Mouse (Mus musculus): ENCODE results near the gene Ifit1bl2. TPM values are rescaled to one million over a fixed set of nuclear protein-coding genes. Genes with fewer than 3 reads are reported as not detected.
"Not testable (repeated sequence)": the region's sequence is repeated elsewhere in the genome, so short reads cannot be mapped to it uniquely, and the experiment has no call there.

The Ifit1bl2 gene
- polyA plus RNA-seq, 1 experiment = 0.30 TPM

- H3K4me3 ChIP-seq (replicated peaks; ENCODE audit: extremely low read depth, low read depth, low read length) = no peak overlapping the region
- TF ChIP-seq CTCF (IDR thresholded peaks at IDR 0.05; ENCODE audit: insufficient read depth, low read length) (no peak), POLR2A (IDR thresholded peaks at IDR 0.05; ENCODE audit: borderline replicate concordance, extremely low read depth, low read depth, low read length) (no peak)
- no peak for DNase-seq
- 94% methylated on average over 6 of the region's 6 CpGs for WGBS
- no peaks in the 10 kb centered on the region for H3K4me1 ChIP-seq (ENCODE audit: control insufficient read depth, insufficient read depth, low read length)
Measured at GRCm38 (mm10) chr19:34623781-34624180, 16.8 kb downstream of the Ifit1bl2 start.

GRCm38 (mm10) chr19:34620871-34621270 lies 19.7 kb downstream of the Ifit1bl2 start:
- H3K4me3 ChIP-seq (replicated peaks; ENCODE audit: extremely low read depth, low read depth, low read length) = no peak overlapping the region
- TF ChIP-seq POLR2A (IDR thresholded peaks at IDR 0.05; ENCODE audit: borderline replicate concordance, extremely low read depth, low read depth, low read length) (no peak), CTCF (IDR thresholded peaks at IDR 0.05; ENCODE audit: insufficient read depth, low read length) (no peak)
- no peaks in the 10 kb centered on the region for H3K4me1 ChIP-seq (ENCODE audit: control insufficient read depth, insufficient read depth, low read length)
- DNase-seq = no peak
- WGBS = 86% methylated on average over 5 of the region's 5 CpGs

GRCm38 (mm10) chr19:34612243-34613001 lies 28.1 kb downstream of the Ifit1bl2 start:
- not testable (repeated sequence) for H3K4me1 ChIP-seq (ENCODE audit: control insufficient read depth, insufficient read depth, low read length); H3K4me3 ChIP-seq (replicated peaks; ENCODE audit: extremely low read depth, low read depth, low read length); DNase-seq
- 60% methylated on average over 6 of the region's 11 CpGs for WGBS

GRCm38 (mm10) chr19:34610118-34610517 lies 30.4 kb downstream of the Ifit1bl2 start:
- not testable (repeated sequence) for H3K4me1 ChIP-seq (ENCODE audit: control insufficient read depth, insufficient read depth, low read length); DNase-seq; H3K4me3 ChIP-seq (replicated peaks; ENCODE audit: extremely low read depth, low read depth, low read length)
- 69% methylated on average over 3 of the region's 3 CpGs for WGBS

- not testable (repeated sequence) for H3K4me1 ChIP-seq (ENCODE audit: control insufficient read depth, insufficient read depth, low read length)
- peak within 1 kb of the TSS; percentile 36 for H3K4me3 ChIP-seq (replicated peaks; ENCODE audit: extremely low read depth, low read depth, low read length)
- peak; percentile 53 for DNase-seq
- 8% methylated on average over 4 of the region's 4 CpGs for WGBS
Measured at GRCm38 (mm10) chr19:34607237-34608051, 33.1 kb downstream of the Ifit1bl2 start, which contains the start of gene Ifit3b. Gene Ifit3b, plus strand, starts transcription at chr19:34607970.

- Histone ChIP-seq H3K4me3 (replicated peaks; ENCODE audit: extremely low read depth, low read depth, low read length) (no peak overlapping the region), H3K4me1 (ENCODE audit: control insufficient read depth, insufficient read depth, low read length) (peaks cover 9% of the 10 kb centered on the region)
- TF ChIP-seq POLR2A (IDR thresholded peaks at IDR 0.05; ENCODE audit: borderline replicate concordance, extremely low read depth, low read depth, low read length) = no peak
- TF ChIP-seq CTCF (IDR thresholded peaks at IDR 0.05; ENCODE audit: insufficient read depth, low read length) = no peak
- DNase-seq = no peak
- WGBS = 93% methylated on average over 3 of the region's 3 CpGs
Measured at GRCm38 (mm10) chr19:34605472-34605871, 35.1 kb downstream of the Ifit1bl2 start.

- 53% methylated on average over 1 of the region's 1 CpGs for WGBS
- not testable (repeated sequence) for H3K4me3 ChIP-seq (replicated peaks; ENCODE audit: extremely low read depth, low read depth, low read length); DNase-seq
- peaks cover 11% of the 10 kb centered on the region for H3K4me1 ChIP-seq (ENCODE audit: control insufficient read depth, insufficient read depth, low read length)
Measured at GRCm38 (mm10) chr19:34601888-34602287, 38.7 kb downstream of the Ifit1bl2 start, which contains the start of gene Ifit1bl1. Gene Ifit1bl1, minus strand, starts transcription at chr19:34601956.

- not testable (repeated sequence) for DNase-seq; H3K4me3 ChIP-seq (replicated peaks; ENCODE audit: extremely low read depth, low read depth, low read length); H3K4me1 ChIP-seq (ENCODE audit: control insufficient read depth, insufficient read depth, low read length)
Measured at GRCm38 (mm10) chr19:34599250-34599649, 41.3 kb downstream of the Ifit1bl2 start.

GRCm38 (mm10) chr19:34598341-34598740 lies 42.2 kb downstream of the Ifit1bl2 start:
- Histone ChIP-seq H3K4me3 (replicated peaks; ENCODE audit: extremely low read depth, low read depth, low read length) (no peak overlapping the region), H3K4me1 (ENCODE audit: control insufficient read depth, insufficient read depth, low read length) (peaks cover 9% of the 10 kb centered on the region)
- TF ChIP-seq POLR2A (IDR thresholded peaks at IDR 0.05; ENCODE audit: borderline replicate concordance, extremely low read depth, low read depth, low read length) (no peak), CTCF (IDR thresholded peaks at IDR 0.05; ENCODE audit: insufficient read depth, low read length) (no peak)
- 51% methylated on average over 2 of the region's 2 CpGs for WGBS
- DNase-seq = no peak

GRCm38 (mm10) chr19:34596811-34597210 lies 43.7 kb downstream of the Ifit1bl2 start:
- Histone ChIP-seq H3K4me1 (ENCODE audit: control insufficient read depth, insufficient read depth, low read length) (peaks cover 5% of the 10 kb centered on the region), H3K4me3 (replicated peaks; ENCODE audit: extremely low read depth, low read depth, low read length) (no peak overlapping the region)
- TF ChIP-seq CTCF (IDR thresholded peaks at IDR 0.05; ENCODE audit: insufficient read depth, low read length) = no peak
- TF ChIP-seq POLR2A (IDR thresholded peaks at IDR 0.05; ENCODE audit: borderline replicate concordance, extremely low read depth, low read depth, low read length) = no peak
- no peak for DNase-seq

GRCm38 (mm10) chr19:34594523-34594922 lies 46.0 kb downstream of the Ifit1bl2 start:
- H3K4me1 ChIP-seq (ENCODE audit: control insufficient read depth, insufficient read depth, low read length); DNase-seq; H3K4me3 ChIP-seq (replicated peaks; ENCODE audit: extremely low read depth, low read depth, low read length): not testable (repeated sequence)
- WGBS = 67% methylated on average over 3 of the region's 3 CpGs

Measured in lung, adult 2 months (tissue).